Mouse (Mus musculus) liver (tissue): Measurements from ENCODE around the gene C1rl.

ENCODE experiments used
- DNase-seq: peaks from one replicate; pipeline ENCODE4 v3.0.0-alpha.2; 2020; ENCODE audit warnings: mixed read lengths

Gene C1rl

DNA sequence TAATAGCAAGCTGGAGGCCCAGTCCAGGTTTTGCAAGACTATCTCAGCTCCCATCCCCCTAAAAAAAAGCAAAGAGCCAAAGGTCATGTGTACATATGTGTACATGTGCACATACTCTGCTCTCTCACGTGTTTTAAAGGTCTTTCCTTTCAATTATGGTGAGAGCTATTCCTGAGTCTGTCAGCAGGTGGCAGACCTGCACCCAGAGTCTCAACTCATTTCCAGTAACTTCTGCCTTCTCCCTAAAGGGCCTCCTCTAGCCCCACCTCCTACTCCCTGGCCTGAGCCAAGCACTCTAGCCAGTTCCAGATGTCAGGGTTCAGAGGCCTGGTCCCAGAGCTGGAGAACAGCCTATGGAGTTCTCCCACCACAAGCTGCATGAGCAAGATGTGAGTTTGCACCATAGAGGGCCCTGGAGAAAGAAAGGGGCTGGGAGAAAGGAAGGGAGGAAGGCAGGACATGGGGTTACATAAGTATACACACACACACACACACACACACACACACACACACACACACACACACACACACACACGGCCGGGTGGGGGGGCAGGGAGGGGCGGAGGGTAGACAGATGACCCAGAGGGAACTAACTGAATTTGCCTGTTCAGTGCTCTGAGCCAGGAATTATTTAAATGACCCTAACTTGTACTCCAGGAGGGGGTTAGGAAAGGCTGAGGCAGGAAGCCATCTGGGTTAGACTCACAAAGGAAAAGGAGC is at the start of gene C1rl:
C1rl (plus strand) TSS at position 272 of the 720 bp plus-strand sequence.
- peak; percentile 85 for DNase-seq

DNA sequence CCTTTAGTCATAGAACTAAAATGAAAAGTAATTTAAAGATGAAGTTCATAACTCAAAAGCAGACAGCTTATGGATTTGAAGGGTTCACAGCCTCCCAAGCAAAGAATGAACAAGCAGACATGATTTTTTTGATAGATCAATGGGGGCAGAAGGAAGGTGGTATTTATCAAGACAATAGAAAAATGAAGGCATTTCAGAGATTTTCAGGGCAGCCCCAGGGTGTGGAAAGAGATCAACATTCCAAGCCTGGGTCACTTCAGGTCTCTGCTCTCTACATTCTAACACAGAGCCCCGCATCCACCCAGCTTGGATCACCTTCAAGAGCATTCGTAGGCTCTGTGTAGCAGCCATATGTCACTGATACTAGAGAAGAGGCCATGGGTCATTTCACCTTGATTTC is 49.6 kb upstream of the C1rl start:
- DNase-seq: no peak

DNA sequence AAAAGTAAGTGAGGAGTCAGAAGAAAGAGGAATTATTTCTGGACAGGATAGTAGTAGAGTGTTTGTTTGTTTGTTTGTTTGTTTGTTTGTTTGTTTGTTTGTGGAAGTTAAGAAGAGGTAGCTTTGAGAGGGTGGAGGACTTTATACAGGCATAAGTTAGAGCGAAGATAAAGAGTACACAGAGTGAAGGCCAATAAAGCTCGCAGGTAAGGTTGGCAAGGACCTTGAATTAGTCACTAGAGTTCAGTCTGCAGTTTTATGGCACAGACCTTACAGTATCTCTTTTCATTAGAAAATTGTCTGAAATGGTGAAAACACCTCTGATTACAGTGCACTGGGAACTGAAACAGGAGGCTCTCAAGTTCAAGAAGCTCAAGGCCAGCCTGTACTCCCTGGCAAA is 46.9 kb upstream of the C1rl start:
- no peak for DNase-seq

DNA sequence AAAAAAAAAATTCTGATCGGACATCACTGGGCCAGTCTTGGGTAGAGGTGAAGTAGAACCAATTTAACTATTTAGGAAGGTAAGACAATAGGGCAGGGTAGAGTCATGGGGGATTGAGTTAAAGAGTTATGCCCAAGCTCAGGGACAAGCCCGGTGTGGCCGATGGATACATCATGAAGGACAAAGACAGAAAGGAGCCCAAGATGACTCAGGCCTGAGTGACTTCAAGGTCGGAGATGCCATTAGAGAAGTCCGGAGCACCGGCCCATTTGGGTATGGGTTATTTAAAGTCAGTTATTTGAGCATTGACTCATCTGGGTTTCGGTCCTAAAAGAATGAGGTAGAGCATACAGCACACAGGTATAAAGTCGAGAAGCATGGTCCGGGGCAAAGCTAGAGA is 46.5 kb upstream of the C1rl start:
- no peak for DNase-seq

DNA sequence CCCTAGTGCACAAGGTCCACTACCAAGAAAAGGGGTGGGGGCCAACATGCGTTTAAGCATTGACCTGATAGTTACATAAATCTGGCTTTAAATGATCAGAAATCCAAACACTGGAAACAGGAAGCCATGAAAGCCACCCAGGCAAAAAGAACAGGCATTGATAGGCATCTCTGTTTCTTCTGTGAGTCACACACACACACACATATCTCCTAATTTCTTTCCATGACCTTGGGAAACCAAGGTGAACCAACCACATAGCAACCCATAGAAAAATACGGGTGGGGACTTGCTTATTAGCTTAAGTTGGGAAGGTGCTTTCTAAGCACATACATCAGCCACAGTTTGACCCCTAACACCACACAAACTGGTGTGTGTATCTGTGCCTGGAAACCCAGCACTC is 45.6 kb upstream of the C1rl start:
- no peak for DNase-seq

DNA sequence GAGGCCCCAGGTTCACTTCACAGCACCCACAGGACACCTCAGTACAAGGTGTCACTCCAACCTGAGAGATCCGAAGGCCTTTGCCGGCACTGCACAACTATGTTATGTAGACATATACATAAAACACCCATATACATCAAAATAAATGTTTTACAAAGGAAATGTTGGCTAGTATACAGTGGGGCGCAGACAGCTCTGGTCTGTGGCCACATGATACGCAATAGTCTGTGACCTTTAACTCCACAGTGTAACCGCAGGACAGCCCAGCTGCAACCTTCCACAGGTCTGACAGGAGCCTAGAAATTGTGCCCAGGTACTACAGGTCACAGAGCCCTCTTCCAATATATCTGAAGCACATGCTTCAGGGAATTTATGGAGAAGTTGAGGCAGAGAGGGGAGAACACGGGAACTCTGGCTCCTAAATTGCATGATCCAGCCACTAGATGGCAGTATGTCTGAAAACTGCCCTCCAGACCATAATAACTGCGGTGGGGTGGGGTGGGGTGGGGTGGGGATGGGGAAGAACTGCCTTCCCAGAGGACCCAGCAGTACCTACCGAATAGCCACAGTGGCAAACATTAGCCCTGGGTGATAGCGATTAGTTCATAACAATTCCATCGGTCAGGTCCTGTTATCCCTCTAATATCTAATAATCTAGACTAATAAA is 44.6 kb upstream of the C1rl start:
- DNase-seq: no peak

DNA sequence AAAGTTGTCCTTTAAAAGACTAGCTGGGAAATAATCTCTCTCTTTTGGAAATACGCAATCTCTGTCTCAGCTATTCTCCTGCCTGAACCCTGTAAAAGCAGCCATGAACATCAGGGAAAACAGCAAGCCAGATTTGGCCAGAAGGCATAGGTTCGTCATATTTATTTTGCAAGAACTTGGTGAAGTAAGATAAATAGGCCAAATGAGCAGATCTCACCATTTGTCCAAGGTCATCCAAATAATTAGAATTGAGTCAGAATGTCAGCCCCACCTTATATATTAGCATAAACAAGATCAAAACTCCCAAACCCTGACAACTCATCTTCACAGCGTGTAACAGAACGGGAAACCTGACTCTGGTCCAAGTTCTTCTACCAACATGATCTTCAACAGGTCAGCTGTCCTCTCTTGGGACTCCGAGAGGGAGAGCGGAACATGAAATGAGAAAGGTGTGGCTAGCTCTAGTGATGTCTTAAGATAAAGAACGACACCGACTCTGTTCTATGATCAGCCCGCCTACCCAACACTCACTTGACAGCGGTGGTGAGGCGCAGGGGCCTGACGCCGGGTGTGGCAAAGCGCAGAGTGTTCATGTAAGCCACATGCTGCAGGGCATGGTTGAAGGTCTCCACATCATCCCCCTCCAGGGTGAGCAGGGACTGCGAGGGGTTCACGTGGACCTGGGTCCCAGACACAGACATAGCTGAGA is 43.8 kb upstream of the C1rl start:
- no peak for DNase-seq

DNA sequence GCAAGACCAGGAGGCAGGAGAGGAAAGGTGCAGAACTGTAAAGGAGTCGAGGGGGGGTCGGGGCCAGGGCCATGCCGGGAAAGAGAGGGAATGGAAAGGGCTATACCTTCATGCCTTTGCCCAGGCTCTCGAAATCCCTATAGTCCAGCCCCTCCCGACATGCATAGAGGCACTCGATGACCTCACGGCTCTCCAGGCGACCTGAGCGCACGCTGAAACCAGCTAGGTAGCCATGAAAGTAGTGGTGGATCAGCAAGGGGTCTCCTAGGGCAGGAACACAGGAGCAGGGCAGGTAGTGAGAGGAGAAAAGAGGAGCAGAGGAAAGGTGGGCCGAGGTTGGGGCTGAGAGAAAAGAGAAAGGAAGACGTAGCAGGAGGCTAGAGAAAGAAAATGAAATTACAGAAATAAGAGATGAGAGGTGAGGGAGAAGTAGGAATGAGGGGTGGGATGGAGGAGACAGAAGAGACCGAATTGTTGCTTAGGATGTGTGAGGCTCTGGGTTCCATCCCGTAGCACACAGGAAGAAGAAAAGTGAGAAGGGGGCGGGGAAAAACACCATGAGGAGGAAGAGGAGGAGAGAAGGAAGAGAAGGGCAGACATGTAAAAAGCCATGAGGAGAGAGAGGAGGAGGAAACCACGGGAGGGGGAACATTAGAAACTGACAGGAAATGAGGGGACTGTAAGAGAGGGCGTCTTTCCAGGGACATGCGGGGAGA is 43.1 kb upstream of the C1rl start:
- no peak for DNase-seq

DNA sequence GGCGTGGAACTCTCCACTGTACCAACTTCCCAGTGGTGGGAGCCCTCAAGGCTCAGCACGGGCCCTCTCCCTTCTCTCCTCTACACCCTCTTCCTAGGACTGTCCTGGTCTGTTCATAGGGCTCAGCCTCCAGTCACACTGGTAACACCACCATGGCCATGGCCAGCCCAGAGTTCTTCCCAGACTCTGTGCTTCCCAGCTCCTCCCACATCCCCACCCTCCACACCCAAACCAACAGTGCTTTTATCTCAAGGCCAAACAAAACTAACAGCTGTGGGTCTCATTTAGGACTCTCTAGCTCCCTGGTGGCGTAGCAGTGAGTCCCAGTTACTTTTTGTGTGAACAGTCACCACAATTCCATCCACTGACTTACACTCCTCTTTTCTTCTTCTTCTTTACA is 40.9 kb upstream of the C1rl start:
- peak; percentile 62 for DNase-seq

DNA sequence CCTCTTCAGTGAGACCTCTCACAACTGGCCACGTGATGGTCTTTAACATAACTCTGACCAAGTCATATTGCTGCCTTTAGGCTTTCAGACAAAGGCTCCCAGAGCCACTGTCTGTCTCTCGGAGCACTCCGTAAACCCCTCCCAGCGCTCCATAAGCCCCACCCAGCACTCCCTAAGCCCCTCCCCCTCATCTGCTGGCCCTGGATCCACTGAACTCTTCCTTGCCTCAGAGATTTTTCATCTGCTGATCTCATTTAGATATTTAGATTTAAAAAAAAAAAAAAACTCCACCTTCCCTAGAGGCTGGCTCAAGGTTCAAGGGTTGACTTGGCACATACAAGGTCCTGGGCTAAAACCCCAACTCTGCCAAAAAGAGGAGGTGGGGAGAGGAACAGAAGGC is 39.2 kb upstream of the C1rl start:
- DNase-seq: peak; percentile 39

DNA sequence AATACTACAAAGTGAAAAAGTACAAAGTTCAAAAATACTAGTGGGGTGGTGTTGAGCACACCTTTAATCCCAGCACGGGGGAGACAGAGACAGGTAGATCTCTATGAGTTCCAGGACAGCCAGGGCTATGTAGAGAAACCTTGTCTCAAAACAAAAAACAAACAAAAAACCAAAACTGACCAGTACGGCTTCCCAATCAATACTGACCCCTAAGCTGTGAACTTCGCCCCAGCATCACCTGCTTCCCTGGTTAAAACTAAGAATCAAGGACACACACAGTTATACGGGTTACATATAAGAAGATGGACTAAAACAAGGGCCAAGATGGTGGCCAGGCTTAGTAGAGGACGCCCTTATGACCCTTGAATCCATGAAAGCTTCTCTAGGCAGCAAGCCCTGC is 36.7 kb upstream of the C1rl start:
- DNase-seq: no peak

DNA sequence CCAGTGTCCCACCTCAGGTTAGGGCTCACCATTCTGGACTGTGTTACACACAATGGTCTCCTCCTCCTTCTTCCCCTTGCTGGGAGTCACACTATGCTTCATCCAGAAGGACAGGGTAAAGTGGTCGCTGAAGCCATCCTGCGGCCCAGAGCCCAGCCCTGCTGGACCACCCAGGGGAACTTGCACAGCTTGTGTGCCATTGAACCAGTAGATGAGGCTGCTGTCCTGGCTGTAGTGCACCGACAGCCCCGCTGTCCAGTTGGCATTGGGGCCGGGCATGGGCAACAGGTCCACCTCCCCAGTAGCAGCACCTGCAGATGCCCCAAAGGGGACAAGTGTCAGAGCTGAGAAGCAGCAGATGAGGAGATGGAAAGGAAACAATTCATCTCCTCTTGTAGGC is 35.1 kb upstream of the C1rl start:
- DNase-seq: no peak

DNA sequence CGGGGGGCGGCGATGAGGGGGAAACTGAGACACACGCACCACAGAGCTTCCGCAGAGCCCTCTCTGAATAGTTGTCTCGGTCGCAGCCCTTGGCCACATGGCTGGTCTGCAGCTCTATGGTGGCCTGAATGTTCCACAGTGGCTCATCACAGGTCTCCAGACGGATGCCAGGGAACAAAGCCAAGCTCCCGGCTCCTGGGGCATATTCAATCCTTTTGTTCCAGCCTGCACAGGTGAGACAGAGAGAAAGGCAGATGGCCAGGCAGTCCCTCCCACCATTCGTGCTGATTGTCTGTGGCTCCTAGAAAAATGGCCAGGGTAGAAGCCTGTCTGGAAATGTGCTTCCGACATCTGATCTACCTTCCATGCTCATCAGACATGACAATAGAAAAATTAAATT is 34.4 kb upstream of the C1rl start:
- no peak for DNase-seq

DNA sequence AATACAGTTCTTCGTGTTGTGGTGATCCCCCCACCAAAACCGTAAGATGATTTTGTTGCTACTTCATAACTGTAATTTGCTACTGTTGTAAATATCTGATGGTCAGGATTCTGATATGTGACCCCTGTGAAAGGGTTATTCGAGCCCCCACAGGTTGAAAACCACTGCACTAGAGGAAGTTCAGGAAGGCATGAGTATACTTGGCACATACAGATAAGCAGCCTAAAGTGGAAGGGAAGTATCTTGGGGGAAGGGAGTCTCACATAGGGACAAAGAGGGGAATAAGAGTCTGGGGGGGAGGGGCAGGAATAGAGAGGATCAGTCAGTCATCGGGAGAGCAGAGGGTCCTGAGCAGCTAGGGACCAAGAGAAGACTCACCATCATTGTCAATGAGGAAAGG is 33.5 kb upstream of the C1rl start:
- no peak for DNase-seq

DNA sequence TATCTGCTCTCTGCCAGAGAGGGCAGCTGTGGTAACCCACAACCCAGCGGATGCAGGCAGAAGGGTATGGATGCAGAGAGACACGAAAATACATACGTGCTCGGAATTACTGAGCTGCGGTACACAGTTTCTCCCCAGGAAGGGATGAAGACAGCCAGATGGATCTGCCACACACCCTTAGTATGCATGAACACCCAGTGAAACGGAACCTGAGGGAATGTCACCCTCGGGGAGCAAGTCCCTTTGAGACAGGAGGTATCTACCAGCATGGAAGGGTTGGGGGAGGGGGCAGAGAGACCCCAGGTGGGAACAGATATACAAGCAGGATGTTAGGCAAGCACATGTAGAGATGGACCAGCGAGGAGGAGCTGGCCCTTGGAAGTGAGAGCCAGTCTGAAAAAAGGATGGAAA is 29.0 kb upstream of the C1rl start:
- DNase-seq: no peak

DNA sequence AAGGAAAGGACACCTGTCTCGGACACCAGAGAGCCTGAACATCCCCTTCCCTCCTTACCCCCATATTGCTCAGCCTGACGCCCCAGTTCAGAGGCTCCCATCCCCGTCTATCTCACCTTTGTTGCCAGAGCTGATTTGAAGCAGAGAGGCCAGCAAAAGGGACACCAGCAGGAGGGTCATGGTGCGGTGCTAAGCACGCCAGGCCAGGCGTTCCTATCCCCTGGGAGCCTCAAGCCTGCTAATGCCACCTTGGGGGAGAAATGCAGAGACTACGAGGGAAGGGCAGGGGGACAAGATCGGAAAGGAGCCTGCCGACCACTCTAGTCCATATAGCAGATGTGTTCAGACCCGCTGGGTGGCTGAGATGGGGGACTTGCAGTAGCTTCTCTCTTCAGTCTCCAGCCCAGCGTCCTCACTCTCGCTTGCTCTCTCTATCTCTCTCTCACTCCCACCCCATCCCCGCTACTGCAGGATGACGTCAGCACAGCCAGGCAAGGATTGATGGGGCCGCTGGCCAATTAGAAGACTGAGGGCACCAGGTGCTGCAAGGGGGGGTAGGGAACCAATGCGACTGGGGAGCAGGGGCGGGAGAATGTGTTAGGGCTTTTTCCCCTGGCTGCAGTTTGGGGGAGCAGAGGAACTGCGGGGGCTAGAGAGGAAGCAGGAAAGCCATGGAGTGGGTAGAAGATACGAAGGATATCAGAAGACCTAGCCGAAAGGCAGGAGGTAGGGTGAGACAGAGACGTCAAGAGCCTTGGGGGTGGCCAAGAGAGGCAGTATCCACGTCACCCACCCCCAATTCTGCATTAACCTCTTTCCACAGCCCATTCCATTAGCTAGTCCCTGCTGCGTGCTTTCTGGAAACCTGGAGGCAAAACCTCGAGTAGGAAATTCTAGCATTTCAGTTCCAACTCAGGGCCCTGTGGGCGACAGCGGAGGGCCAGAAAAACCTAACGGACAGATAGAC is 28.3 kb upstream of the C1rl start, which contains the start of gene Clstn3:
Clstn3 (minus strand) TSS at position 490 of the 967 bp plus-strand sequence.
- peak; percentile 88 for DNase-seq

DNA sequence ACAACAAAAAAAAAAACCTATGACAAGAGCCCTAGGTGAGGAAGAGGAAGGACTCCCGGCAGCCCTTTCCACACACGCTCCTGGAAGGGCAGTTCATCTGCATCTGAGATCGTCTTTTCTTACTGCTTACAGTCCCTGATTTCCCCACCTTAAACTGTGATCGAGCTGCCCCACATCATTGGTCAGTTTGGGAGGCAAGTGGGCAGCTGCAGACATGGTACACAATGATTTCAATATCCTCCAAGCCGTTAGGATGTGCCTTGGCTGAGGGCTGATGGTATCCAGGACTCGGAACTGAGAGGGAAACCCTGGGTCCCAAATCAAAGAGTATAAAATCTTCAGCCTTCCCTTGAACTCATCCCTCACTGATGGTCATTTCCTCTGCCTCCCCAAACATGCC is 27.6 kb upstream of the C1rl start:
- DNase-seq: no peak

DNA sequence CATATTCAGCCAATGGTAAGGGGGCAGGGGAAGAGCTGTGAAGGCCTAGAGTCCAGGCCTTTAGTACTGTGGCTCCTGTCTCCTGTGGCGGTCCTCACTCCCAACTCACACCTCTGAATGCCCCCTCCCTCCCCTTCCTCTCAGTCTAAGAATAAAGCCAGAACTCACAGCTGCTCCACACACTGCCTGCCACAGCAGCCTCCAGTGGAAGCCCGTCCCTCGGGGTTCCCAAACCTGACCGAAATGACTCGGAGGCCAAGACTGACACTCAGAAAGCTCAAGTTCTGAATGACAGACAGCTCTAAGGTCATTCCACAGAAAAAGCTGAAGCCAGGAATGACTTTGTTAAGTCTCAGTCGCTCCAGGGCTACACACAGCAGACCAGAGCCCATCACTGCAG is 27.2 kb upstream of the C1rl start:
- no peak for DNase-seq

DNA sequence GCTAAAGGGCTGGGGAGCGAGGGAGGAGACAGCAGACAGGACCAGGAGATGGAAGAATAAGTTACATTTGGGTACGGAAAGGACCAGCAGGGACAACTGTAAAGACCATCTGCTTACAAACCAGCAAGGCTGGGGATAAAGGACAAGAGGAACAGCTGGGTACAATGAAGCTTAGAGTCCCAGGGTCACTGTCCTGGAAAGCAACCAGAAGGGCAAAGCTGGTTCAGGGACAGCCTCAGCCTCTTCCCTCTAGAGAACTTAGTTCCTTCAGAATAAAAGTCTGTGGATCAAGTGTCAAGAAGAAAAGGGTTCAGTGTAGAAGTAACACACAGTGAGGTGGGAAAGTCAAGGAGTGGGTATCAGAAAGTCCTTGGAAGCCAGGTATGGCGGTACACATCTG is 21.8 kb upstream of the C1rl start:
- DNase-seq: no peak

DNA sequence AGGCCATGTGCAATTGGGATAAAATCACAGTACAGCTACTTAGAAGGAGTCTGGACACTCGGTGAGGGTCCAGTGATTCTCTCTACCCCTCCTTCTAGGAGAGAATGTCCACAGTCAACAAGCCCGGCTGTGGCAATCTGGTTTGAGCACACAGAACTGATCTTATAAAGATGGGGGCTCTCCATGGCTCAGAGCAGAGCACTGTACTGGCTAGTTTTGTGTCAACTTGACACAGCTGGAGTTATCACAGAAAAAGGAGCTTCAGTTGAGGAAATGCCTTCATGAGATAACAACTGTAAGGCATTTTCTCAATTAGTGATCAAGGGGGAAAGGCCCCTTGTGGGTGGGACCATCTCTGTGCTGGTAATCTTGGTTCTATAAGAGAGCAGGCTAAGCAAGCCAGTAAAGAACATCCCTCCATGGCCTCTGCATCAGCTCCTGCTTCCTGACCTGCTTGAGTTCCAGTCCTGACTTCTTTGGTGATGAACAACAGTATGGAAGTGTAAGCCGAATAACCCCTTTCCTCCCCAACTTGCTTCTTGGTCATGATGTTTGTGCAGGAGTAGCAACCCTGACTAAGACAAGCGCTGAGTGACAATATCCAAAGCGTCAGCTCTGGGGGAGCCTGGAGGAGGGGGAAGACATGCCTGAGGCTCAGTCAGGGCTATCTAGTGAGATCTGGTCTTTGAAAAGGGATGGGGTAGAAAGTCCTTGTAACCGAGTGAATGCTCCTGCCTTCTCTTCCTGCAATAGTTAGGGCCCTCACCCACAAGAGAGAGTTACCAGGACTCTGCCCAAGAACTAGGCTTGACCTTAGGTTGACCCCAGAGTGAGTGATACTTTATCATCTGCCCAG is 20.9 kb upstream of the C1rl start:
- DNase-seq: peak; percentile 51

DNA sequence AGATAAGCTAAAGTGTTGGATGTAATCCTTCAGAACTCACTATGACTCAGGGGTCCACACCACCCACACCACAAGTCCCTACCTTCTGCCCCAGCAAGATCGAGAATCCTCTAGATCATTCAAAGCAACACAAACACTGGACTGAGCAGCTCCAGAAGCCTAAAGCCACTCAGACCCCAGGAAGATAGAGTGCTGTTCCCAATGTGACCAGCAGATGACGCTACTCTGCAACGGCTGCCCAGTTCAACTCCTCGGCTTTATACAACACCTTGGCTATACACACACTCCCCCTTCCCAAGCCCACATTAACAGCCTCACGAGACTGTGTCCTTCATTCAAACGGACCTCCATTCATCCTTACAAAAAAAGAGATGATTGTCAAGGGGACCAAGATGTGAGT is 20.1 kb upstream of the C1rl start:
- peak; percentile 70 for DNase-seq
